Mouse (Mus musculus) lung, postnatal 0 days (tissue): ENCODE data around the gene Kcnj3. TPM values are rescaled to one million over a fixed set of nuclear protein-coding genes. Genes with fewer than 3 reads are reported as not detected.

ENCODE experiments used
- ATAC-seq: fragments of 200-750 bp; cut with Nextera tagmentation; 2 replicates; pipeline ENCODE4 v1.8.0; 2017; ENCODE audit warnings: moderate library complexity
- DNase-seq: peaks from one replicate; pipeline ENCODE4 v3.0.0-alpha.2; 2016; ENCODE audit warnings: low spot score
- H3K27ac ChIP-seq: fragments of 300-500 bp; sonication (generic); 2 replicates; pipeline ENCODE4 v1.5.1; 2014; ENCODE audit warnings: antibody characterized with exemption, mild to moderate bottlenecking, low read length, mixed read lengths
- H3K27me3 ChIP-seq: fragments of 300-500 bp; sonication (generic); replicated peaks from 2 replicates; pipeline ENCODE4 v1.6.1; 2014; ENCODE audit warnings: low read length, mixed read lengths; ENCODE audit not compliant: insufficient read depth
- H3K36me3 ChIP-seq: fragments of 300-500 bp; sonication (generic); 2 replicates; pipeline ENCODE4 v1.6.1; 2014; ENCODE audit warnings: low read length, mixed read lengths; ENCODE audit not compliant: insufficient read depth
- H3K4me1 ChIP-seq: fragments of 300-500 bp; sonication (generic); 2 replicates; pipeline ENCODE4 v1.6.1; 2014; ENCODE audit warnings: antibody characterized with exemption, low read depth, low read length, mixed read lengths; ENCODE audit not compliant: insufficient read depth
- H3K4me2 ChIP-seq: fragments of 300-500 bp; sonication (generic); replicated peaks from 2 replicates; pipeline ENCODE4 v1.6.1; 2014; ENCODE audit warnings: low read depth, mild to moderate bottlenecking, low read length, moderate library complexity, mixed read lengths
- H3K4me3 ChIP-seq: fragments of 300-500 bp; sonication (generic); 2 replicates; pipeline ENCODE4 v1.5.1; 2014; ENCODE audit warnings: low read depth, low read length
- H3K9ac ChIP-seq: fragments of 300-500 bp; sonication (generic); replicated peaks from 2 replicates; pipeline ENCODE4 v1.6.1; 2014; ENCODE audit warnings: low read depth, mild to moderate bottlenecking
- H3K9me3 ChIP-seq: fragments of 300-500 bp; sonication (generic); 2 replicates; pipeline ENCODE4 v1.6.1; 2016; ENCODE audit warnings: low read length, mixed read lengths
- CTCF ChIP-seq: IDR thresholded peaks from 2 replicates; pipeline ENCODE4 v1.5.1; 2016; ENCODE audit warnings: antibody characterized with exemption, mild to moderate bottlenecking
- EP300 ChIP-seq: IDR thresholded peaks from 2 replicates; pipeline ENCODE4 v1.6.1; 2016; ENCODE audit warnings: antibody characterized with exemption, mild to moderate bottlenecking, control low read depth
- WGBS: fragments of 180-500 bp; shearing (Covaris S2); extraction: QIAGEN DNeasy Blood & Tissue Kit; methylation state at CpG from one replicate; pipeline ENCODE4 v1.1.7; 2014; 5-methylcytosine and 5-hydroxymethylcytosine counted together
- polyA plus RNA-seq: library from polyadenylated mRNA; unstranded; fragments of >200 nt; fragmentation: Nextera tagmentation; extraction: Ambion mirVana; gene quantifications from 2 replicates; pipeline ENCODE4 v1.2.1, GENCODE M21; 2015

Gene Kcnj3
- polyA plus RNA-seq, 1 experiment from 2014 or later: 0.11 TPM

DNA sequence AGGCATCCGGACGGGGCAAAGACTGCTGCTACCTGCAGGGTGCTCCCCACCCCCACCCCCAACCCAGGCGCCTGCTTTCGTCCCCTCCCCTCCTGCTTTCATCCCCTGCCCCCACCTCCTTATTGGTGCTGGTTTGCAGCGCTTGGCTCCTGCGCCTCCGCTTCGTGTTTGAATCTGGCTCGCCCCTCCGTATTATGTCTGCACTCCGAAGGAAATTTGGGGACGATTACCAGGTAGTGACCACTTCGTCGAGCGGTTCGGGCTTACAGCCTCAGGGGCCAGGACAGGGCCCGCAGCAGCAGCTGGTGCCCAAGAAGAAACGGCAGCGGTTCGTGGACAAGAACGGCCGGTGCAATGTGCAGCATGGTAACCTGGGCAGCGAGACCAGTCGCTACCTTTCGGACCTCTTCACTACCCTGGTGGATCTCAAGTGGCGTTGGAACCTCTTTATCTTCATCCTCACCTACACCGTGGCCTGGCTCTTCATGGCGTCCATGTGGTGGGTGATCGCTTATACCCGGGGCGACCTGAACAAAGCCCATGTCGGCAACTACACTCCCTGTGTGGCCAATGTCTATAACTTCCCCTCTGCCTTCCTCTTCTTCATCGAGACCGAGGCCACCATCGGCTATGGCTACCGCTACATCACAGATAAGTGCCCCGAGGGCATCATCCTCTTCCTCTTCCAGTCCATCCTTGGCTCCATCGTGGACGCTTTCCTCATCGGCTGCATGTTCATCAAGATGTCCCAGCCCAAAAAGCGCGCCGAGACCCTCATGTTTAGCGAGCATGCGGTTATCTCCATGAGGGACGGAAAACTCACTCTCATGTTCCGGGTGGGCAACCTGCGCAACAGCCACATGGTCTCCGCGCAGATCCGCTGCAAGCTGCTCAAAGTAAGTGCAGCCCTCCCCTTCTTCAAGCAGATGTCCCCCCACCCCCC is 1.5 kb downstream of the Kcnj3 start:
- no peaks in the 10 kb centered on the region; the same call in 1 of the 2 replicates for H3K4me1 ChIP-seq
- no peak for TF ChIP-seq EP300
- no peak for TF ChIP-seq CTCF
- 3% methylated on average over 51 of the region's 51 CpGs for WGBS
- peak overlapping the region; percentile 42 for H3K4me2 ChIP-seq
- H3K9me3 ChIP-seq: no peaks in the 10 kb centered on the region
- H3K27ac ChIP-seq: no peak overlapping the region
- no peaks in the 10 kb centered on the region for H3K36me3 ChIP-seq
- DNase-seq: no peak
- ATAC-seq: no peak
- H3K27me3 ChIP-seq: peaks cover 8% of the 10 kb centered on the region; the same call in 1 of the 2 replicates
- no peak overlapping the region for H3K9ac ChIP-seq
- H3K4me3 ChIP-seq: peak overlapping the region; percentile 10; the same call in 1 of the 2 replicates

DNA sequence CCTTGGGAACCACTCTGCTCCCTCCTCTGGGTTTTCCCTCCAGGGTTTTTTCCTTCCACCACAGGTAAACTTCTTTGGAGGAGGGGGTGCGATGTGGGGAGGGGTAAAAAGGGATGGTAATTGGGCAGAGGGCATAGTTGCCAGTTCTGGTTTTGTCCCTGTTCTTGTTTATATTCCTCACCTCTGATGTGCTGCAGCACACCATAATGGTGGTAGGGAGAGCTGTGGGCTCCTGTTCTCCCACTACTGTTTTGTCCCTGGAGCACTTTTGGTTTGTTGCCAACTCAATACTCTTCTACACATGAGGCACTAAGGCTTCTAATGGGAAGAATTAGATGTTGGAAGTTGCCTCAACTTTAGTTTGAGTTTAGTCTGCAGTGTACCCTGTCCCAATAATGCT is 2.2 kb downstream of the Kcnj3 start:
- 11% methylated on average over 1 of the region's 1 CpGs for WGBS
- ATAC-seq (no peak), DNase-seq (no peak)
- H3K4me1 ChIP-seq: no peaks in the 10 kb centered on the region; the same call in 1 of the 2 replicates
- H3K9ac ChIP-seq: no peak overlapping the region
- H3K27ac ChIP-seq: no peak overlapping the region
- TF ChIP-seq CTCF (no peak), EP300 (no peak)
- H3K9me3 ChIP-seq: no peaks in the 10 kb centered on the region
- no peaks in the 10 kb centered on the region for H3K36me3 ChIP-seq
- peaks cover 8% of the 10 kb centered on the region; the same call in 1 of the 2 replicates for H3K27me3 ChIP-seq
- H3K4me3 ChIP-seq: no peak overlapping the region
- H3K4me2 ChIP-seq: no peak overlapping the region

DNA sequence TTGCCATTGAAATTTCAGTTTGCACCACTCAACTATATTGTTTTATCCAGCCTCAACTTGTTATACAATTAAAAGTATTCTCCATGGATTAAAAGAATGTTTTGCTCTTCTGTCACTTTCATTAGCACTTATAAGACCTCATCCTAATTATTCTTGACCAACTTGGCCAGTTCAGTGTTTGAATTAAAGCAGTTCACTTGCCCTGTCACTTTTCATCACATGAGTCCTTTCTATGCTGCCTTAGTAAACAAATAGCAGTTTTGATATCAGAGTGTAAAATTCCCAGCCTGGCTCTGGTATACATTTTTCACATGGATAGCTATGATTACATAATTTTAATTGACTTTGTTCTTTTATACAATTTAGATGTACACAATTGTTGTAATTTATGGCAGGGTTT is 3.4 kb downstream of the Kcnj3 start:
- no peaks in the 10 kb centered on the region for H3K9me3 ChIP-seq
- no peak overlapping the region for H3K4me2 ChIP-seq
- H3K9ac ChIP-seq: no peak overlapping the region
- peaks cover 8% of the 10 kb centered on the region; the same call in 1 of the 2 replicates for H3K27me3 ChIP-seq
- DNase-seq (no peak), ATAC-seq (no peak)
- H3K27ac ChIP-seq: no peak overlapping the region
- no peak for TF ChIP-seq CTCF
- no peak for TF ChIP-seq EP300
- H3K4me3 ChIP-seq: no peak overlapping the region
- H3K4me1 ChIP-seq: no peaks in the 10 kb centered on the region; the same call in 1 of the 2 replicates
- H3K36me3 ChIP-seq: no peaks in the 10 kb centered on the region

DNA sequence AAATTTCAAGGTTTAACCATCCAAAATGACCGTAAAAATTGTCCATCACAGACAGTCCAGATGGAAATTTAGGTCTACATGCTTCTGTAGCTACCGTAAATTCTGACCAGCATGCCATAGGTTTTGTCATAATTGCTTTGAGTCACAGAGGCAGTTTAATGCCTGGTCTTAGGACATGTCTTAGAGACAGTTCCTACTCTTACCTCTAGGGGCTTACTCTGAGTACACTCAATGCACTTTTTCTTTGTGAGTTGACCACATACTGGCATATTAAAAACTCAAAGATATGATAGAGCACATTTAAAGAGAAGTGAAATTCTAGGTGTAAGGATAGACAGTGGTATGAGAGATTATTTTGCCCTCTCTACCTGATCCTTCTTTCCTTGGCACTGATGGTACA is 6.2 kb downstream of the Kcnj3 start:
- no peak for DNase-seq
- WGBS: 87% methylated on average over 2 of the region's 2 CpGs
- Histone ChIP-seq H3K36me3 (no peaks in the 10 kb centered on the region), H3K9ac (no peak overlapping the region), H3K4me1 (no peaks in the 10 kb centered on the region; the same call in 1 of the 2 replicates), H3K9me3 (no peaks in the 10 kb centered on the region), H3K27me3 (no peaks in the 10 kb centered on the region), H3K4me2 (no peak overlapping the region), H3K4me3 (no peak overlapping the region), H3K27ac (no peak overlapping the region)
- ATAC-seq: no peak
- TF ChIP-seq EP300: no peak
- TF ChIP-seq CTCF: no peak; the same call in 1 of the 2 replicates

DNA sequence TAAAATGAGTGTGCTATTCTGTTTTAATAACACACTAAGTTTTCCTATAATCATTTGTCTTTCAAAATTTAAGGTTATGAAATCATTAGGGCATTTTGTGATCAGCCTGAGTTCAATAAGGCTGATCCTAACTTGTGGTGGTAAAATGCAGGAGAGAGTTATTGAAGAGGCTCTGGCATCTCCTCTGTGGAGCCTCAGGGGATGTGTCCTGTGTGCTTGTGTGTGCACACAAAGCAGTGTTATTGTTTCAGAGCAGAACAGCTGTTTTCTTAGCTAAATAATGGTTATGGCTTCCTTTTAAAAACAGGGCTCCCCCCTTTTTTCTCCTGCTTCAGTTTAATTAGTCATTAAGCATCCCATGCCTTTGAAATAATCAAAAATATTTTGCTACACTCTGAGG is 11.5 kb downstream of the Kcnj3 start:
- Histone ChIP-seq H3K4me2 (no peak overlapping the region), H3K27me3 (no peaks in the 10 kb centered on the region), H3K9ac (no peak overlapping the region), H3K27ac (no peak overlapping the region), H3K9me3 (no peaks in the 10 kb centered on the region), H3K4me3 (no peak overlapping the region), H3K4me1 (no peaks in the 10 kb centered on the region), H3K36me3 (no peaks in the 10 kb centered on the region)
- TF ChIP-seq EP300: no peak
- TF ChIP-seq CTCF: no peak
- DNase-seq (no peak), ATAC-seq (no peak)

DNA sequence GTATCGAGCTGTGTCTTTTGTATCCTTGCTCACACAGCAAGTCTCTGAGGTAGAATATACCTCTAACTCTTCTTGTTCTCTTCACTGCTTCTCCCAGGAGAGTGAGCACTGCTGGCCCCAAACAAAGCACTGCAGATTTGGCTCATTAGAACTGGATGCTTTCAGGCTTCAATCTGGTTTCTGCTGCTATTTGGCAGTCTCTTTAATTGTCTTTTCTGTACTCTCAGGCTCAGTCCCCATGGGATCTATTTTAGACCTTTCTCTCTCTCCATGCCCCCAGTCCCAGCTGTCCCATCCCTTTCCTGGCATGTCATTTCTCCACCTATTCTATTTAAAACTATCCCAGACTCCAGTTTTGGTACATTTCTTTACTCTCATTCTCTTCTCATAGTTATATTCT is 15.0 kb downstream of the Kcnj3 start:
- Histone ChIP-seq H3K27ac (no peak overlapping the region), H3K27me3 (no peaks in the 10 kb centered on the region), H3K4me2 (no peak overlapping the region), H3K4me3 (no peak overlapping the region), H3K4me1 (no peaks in the 10 kb centered on the region), H3K36me3 (no peaks in the 10 kb centered on the region), H3K9ac (no peak overlapping the region), H3K9me3 (no peaks in the 10 kb centered on the region)
- ATAC-seq (no peak), DNase-seq (no peak)
- TF ChIP-seq CTCF: no peak
- TF ChIP-seq EP300: no peak
- 30% methylated on average over 1 of the region's 1 CpGs for whole genome bisulfite sequencing
